Mouse (Mus musculus): ENCODE data around the gene Os9.

GRCm38 (mm10) chr10:127119229-127119628, 1.7 kb downstream of the Os9 start:
- TF ChIP-seq CTCF (IDR thresholded peaks at IDR 0.05; ENCODE audit: control insufficient read depth, insufficient read depth, insufficient replicate concordance, low read depth, low read length) (no peak), POLR2A (IDR thresholded peaks at IDR 0.05; ENCODE audit: control insufficient read depth, low read depth, low read length) (no peak)

All from testis, adult 2 months (tissue).